Mouse (Mus musculus) bone marrow, adult 2 months (tissue): Measurements from ENCODE around the gene Bcl7c. TPM values are rescaled to one million over a fixed set of nuclear protein-coding genes. Genes with fewer than 3 reads are reported as not detected.

Experiments used
- H3K27ac ChIP-seq: fragments of 200-500 bp; 2 replicates; pipeline ENCODE4 v1.5.1; 2012; ENCODE audit warnings: low read depth, mild to moderate bottlenecking, control low read depth, inconsistent platforms, low read length; ENCODE audit not compliant: control insufficient read depth, poor library complexity, insufficient read depth
- H3K4me1 ChIP-seq: fragments of 200-500 bp; 2 replicates; pipeline ENCODE4 v1.6.1; 2011; ENCODE audit warnings: low read length; ENCODE audit not compliant: control insufficient read depth, insufficient read depth
- H3K4me3 ChIP-seq: fragments of 200-500 bp; replicated peaks from 2 replicates; pipeline ENCODE3; 2011; ENCODE audit warnings: mild to moderate bottlenecking, low read depth, low read length, control low read depth; ENCODE audit not compliant: control insufficient read depth
- CTCF ChIP-seq: fragments of 200-500 bp; IDR thresholded peaks from 2 replicates; pipeline ENCODE4 v1.5.1; 2011; ENCODE audit warnings: low read length, control low read depth; ENCODE audit not compliant: control insufficient read depth, insufficient read depth
- POLR2A ChIP-seq: fragments of 200-500 bp; IDR thresholded peaks from 2 replicates; pipeline ENCODE4 v1.6.1; 2011; ENCODE audit warnings: low read depth, mild to moderate bottlenecking, control low read depth, low read length, borderline replicate concordance; ENCODE audit not compliant: control insufficient read depth
- WGBS: fragments of 180-500 bp; shearing (Covaris S2); methylation state at CpG from one replicate; pipeline ENCODE4 v1.1.7; 2018; 5-methylcytosine and 5-hydroxymethylcytosine counted together
- polyA plus RNA-seq: library from polyadenylated mRNA; stranded (reverse); fragments of >200 nt; gene quantifications from 2 replicates; pipeline ENCODE4 v1.2.4, GENCODE M21; 2011; ENCODE audit warnings: low replicate concordance; ENCODE audit not compliant: missing spikeins, insufficient read depth, insufficient read length

Bcl7c gene
- polyA plus RNA-seq: 44.5 and 65.5 TPM in 2 replicates

DNA sequence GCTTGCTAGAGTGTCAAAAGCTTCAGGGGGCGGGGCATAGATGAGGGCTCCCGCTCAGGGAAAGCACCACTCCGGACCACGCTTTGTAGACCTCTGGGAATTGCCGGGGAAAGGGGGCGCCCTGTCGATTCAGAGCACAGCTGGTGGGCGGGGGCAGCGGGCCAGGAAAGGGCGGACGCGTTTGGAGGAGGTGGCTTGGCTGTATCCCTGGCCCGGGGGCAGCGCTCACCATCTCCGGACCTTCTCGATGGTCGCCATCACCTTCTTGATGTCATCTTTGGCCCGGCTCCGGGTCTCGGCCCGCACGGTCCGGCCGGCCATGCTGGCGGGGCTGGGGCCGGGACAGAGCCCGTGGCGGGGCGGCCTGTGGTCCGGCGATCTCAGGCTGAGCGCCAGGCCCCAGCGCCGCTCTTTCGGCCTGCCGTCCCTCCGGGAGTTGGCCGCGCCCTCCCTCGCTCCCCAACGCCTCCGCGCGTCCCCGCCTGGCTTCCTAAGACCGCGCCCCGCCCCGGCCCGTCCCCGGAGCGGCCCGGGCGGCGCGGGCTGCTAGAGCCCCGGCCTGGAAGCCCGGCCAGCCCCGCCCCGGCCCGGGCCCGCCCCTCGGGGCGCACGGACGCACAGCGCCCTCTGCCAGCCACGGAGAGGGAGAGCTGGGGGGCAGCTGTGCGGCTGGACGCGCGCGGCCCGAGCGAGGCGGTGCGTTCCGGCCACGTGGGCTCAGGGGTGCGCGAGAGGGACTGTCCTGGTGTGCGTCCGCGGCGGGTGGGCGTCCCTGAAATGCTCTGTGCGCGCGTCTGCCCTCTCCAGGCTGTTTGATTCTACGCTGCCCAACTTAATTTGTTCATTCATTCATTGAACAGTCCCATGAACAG lies at the start of gene Bcl7c:
Gene Bcl7c (minus strand): TSS at position 727 of the 872 bp plus-strand sequence.
- Histone ChIP-seq H3K27ac (peak within 1 kb of the TSS; percentile 81), H3K4me1 (peaks cover 2% of the 10 kb centered on the region; the same call in 1 of the 2 replicates), H3K4me3 (peak within 1 kb of the TSS; percentile 70)
- TF ChIP-seq CTCF (peak; percentile 64), POLR2A (peak; percentile 14; the same call in 1 of the 2 replicates)
- WGBS: 1% methylated on average over 89 of the region's 90 CpGs

DNA sequence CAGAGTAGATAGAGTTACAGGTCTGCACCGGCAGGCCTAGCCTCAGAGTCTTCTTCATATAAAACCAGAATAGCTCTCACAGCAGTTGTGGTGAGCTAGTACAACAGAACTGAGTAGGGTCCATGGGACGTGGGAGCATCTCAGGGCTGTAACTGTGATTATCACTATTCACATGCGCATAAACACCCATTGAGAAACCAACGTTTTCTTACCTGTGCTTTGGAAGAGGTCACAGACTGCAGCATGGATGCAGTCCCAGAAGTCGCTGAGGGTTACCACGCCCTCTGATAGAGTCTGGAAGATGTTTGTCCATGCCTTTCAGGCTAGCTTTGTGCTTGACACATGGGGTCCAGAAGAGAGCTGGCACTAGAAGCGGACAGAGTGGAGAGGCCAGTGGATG lies 45.0 kb upstream of the Bcl7c start:
- 80% methylated on average over 7 of the region's 7 CpGs for WGBS
- TF ChIP-seq POLR2A (no peak), CTCF (no peak)
- Histone ChIP-seq H3K27ac (no peak overlapping the region), H3K4me1 (no peaks in the 10 kb centered on the region), H3K4me3 (no peak overlapping the region)

DNA sequence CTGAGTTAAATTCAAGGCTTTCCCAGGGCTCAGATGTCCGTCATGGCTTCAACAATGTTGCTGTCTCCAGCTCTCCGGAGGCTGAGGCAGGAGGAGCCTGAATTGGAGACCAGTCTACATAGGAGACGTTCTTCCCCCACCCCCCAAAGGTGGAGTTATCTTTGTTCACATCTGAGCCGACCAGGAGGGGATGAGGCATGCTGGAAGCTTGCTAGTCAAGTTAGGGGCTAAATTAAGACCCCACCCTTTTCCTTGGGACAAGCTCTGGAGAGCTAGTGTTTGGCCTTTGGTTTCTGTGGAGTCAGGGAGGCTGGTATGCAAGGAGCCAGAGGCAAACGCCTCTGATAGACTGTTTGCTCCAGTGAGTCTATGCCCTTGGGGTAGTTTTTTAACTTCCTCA lies 44.4 kb upstream of the Bcl7c start:
- 64% methylated on average over 5 of the region's 5 CpGs for WGBS
- Histone ChIP-seq H3K4me1 (no peaks in the 10 kb centered on the region), H3K27ac (no peak overlapping the region), H3K4me3 (no peak overlapping the region)
- TF ChIP-seq CTCF (no peak), POLR2A (no peak)

DNA sequence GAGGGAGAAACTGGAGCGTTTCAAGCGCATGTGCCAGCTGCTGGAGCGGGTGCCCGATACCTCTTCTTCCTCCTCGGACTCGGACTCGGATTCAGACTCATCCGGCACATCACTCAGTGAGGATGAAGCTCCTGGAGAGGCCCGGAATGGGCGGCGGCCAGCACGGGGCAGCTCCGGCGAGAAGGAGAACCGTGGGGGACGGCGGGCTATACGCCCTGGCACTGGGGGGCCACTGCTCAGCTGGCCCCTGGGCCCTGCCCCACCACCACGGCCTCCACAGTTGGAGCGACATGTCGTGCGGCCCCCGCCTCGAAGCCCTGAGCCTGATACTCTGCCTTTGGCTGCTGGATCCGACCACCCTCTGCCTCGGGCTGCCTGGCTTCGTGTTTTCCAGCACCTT lies 43.3 kb upstream of the Bcl7c start:
- Histone ChIP-seq H3K27ac (no peak overlapping the region), H3K4me3 (no peak overlapping the region), H3K4me1 (no peaks in the 10 kb centered on the region)
- TF ChIP-seq POLR2A (no peak), CTCF (no peak)
- WGBS: 93% methylated on average over 27 of the region's 27 CpGs

DNA sequence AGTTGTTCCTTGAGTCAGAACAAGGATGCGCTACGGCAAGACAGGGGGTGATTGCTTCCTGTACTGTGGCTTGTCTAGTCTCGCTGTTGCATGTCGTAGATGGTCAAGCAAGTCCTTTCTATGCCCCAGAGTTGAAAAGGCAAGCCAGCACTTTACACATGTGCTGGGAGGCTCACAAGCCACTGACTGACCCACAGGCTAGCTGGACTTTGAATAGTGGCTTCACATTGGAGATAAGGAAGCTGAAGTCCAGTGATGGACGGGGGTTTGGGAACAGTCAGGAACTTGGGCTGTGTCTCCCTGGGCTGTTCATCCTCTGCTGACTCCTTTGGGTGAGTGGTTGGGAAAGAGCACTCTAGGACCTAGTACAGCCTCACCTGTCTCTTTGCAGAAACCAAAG lies 42.9 kb upstream of the Bcl7c start:
- no peaks in the 10 kb centered on the region for H3K4me1 ChIP-seq
- H3K4me3 ChIP-seq: no peak overlapping the region
- no peak overlapping the region for H3K27ac ChIP-seq
- TF ChIP-seq CTCF (no peak), POLR2A (no peak)
- 90% methylated on average over 5 of the region's 5 CpGs for WGBS

DNA sequence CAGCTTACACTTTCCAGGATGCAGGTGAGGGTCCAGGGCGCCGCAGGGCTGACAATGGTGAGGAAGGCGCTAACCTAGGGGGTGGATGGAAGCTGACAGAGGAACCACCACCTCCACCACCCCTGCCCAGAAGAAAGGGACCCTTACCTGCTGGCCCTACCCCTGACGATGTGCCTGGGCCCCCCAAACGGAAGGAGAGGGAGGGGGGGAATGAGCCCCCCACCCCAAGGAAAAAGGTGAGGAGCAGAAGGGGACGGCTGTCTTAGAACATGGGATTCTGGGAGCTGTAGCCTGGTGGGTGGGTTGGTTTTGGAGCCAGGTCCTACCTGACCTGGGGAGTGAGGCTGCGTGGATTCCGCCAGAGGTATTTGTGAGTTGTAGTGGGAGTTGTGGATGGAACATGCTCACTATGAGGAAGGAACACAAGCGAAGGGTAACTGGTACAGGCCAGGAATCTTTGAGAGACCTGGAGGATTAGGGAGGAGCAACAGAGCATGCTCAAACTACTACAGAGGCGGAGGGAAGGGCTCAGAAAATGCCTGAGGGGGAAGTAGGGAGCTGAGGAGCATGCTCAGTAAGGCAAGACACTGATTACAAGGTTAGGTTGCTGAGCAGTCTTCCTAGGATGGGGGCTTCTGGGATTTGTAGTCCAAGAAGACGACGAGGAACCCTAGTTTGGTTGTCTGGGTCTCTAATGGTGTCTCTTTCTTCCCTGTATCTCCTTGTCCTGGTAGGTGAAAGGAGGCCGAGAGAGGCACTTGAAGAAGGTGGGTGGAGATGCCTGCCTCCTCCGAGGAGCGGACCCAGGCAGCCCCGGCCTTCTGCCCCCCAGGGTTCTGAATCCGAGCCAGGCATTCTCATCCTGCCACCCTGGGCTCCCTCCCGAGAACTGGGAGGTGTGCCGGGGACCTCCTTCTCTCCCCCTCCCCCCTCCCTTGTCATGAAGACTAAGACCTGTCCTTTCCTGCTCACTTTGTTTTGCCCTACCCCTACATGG lies 41.7 kb upstream of the Bcl7c start:
- Histone ChIP-seq H3K27ac (no peak overlapping the region), H3K4me1 (no peaks in the 10 kb centered on the region), H3K4me3 (no peak overlapping the region)
- WGBS: 85% methylated on average over 19 of the region's 19 CpGs
- no peak for TF ChIP-seq POLR2A

DNA sequence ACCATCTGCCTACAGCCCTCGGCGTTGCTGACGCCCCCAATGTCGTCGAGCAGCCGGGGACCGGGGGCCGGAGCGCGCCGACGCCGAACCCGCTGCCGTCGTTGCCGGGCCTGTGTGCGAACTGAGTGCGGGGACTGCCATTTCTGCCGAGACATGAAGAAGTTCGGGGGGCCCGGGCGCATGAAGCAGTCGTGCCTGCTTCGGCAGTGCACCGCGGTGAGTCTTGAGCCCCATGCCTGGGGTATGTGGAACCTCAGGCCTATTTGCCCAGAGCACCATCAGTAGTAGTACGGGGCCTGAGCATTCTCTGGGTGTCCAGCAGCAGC lies 39.5 kb upstream of the Bcl7c start:
- 95% methylated on average over 28 of the region's 28 CpGs for WGBS
- Histone ChIP-seq H3K4me1 (no peaks in the 10 kb centered on the region), H3K4me3 (no peak overlapping the region), H3K27ac (no peak overlapping the region)
- no peak for TF ChIP-seq POLR2A
- TF ChIP-seq CTCF: no peak

DNA sequence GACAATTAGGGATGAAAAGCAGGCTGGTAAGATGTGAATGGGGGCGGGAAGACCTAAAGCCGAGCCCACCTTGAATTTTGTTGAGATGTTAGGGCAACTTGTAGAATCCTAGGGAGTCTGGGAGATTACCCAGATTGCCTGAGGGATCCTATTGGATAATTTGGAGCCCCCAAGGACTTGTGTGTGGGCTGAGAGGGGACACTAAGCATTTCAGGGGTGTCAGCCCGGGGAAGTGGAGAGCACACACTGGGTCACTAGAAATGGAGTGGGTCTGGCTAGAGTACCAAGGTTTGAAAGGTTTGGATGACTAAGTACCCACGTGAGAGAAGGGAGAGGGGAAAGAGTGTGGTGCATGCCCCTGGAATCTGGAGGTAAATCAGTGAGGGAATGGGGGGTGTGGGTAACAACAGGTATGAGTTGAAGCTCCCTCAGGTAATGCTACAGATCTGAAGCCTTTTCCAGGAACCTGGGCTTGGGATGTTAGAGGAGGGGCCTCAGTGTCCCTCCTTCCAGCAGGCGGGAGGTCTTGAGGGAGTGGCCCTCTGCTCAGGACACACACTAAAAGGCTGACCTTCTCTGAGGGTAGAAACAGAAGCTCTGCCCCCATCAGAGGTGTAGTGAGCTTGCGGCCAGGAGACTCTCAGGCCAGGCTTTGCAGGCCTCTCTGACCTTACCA lies 39.0 kb upstream of the Bcl7c start:
- Histone ChIP-seq H3K27ac (no peak overlapping the region), H3K4me3 (no peak overlapping the region), H3K4me1 (no peaks in the 10 kb centered on the region)
- 83% methylated on average over 6 of the region's 6 CpGs for whole genome bisulfite sequencing
- TF ChIP-seq CTCF: no peak
- TF ChIP-seq POLR2A: no peak
